Mouse (Mus musculus) midbrain, embryonic 16.5 days (tissue): ENCODE results near the gene 1700113H08Rik. TPM values are rescaled to one million over a fixed set of nuclear protein-coding genes. Genes with fewer than 3 reads are reported as not detected.

Source experiments
- ATAC-seq: fragments of 200-750 bp; cut with Nextera tagmentation; 2 replicates; pipeline ENCODE4 v1.8.0; 2017; ENCODE audit warnings: moderate TSS enrichment
- H3K27ac ChIP-seq: fragments of 300-500 bp; sonication (generic); 2 replicates; pipeline ENCODE4 v1.5.1; 2014; ENCODE audit warnings: mild to moderate bottlenecking, low read length, mixed read lengths
- H3K27me3 ChIP-seq: fragments of 300-500 bp; sonication (generic); 2 replicates; pipeline ENCODE4 v1.6.1; 2014; ENCODE audit warnings: low read depth, low read length, mixed read lengths; ENCODE audit not compliant: control insufficient read depth, insufficient read depth
- H3K36me3 ChIP-seq: fragments of 300-500 bp; sonication (generic); 2 replicates; pipeline ENCODE4 v1.6.1; 2014; ENCODE audit warnings: mild to moderate bottlenecking, low read length, moderate library complexity, mixed read lengths; ENCODE audit not compliant: control insufficient read depth, insufficient read depth
- H3K4me1 ChIP-seq: fragments of 300-500 bp; sonication (generic); 2 replicates; pipeline ENCODE4 v1.6.1; 2014; ENCODE audit warnings: mild to moderate bottlenecking, low read length, mixed read lengths; ENCODE audit not compliant: control insufficient read depth, insufficient read depth
- H3K4me2 ChIP-seq: fragments of 300-500 bp; sonication (generic); 2 replicates; pipeline ENCODE4 v1.6.1; 2014; ENCODE audit warnings: mild to moderate bottlenecking, low read length, mixed read lengths
- H3K4me3 ChIP-seq: fragments of 300-500 bp; sonication (generic); 2 replicates; pipeline ENCODE4 v1.5.1; 2014; ENCODE audit warnings: low read depth, mild to moderate bottlenecking, low read length, moderate library complexity, mixed read lengths
- H3K9ac ChIP-seq: fragments of 300-500 bp; sonication (generic); 2 replicates; pipeline ENCODE4 v1.6.1; 2014; ENCODE audit warnings: low read depth, low read length, mixed read lengths
- H3K9me3 ChIP-seq: fragments of 300-500 bp; sonication (generic); replicated peaks from 2 replicates; pipeline ENCODE4 v1.6.1; 2014; ENCODE audit warnings: mild to moderate bottlenecking, low read length, mixed read lengths; ENCODE audit not compliant: control insufficient read depth, poor library complexity, severe bottlenecking
- WGBS: fragments of 180-500 bp; shearing (Covaris S2); extraction: QIAGEN DNeasy Blood & Tissue Kit; methylation state at CpG from one replicate; pipeline ENCODE4 v1.1.7; 2014; 5-methylcytosine and 5-hydroxymethylcytosine counted together
- polyA plus RNA-seq: library from polyadenylated mRNA; unstranded; fragments of >200 nt; fragmentation: Nextera tagmentation; extraction: Ambion mirVana; gene quantifications from 2 replicates; pipeline ENCODE4 v1.2.1, GENCODE M21; 2015

The 1700113H08Rik gene
- polyA plus RNA-seq, 1 experiment from 2014 or later = 0.40 TPM

GRCm38 (mm10) chr10:87098722-87099121 lies 40.9 kb downstream of the 1700113H08Rik start:
- no peaks in the 10 kb centered on the region for H3K36me3 ChIP-seq
- H3K4me1 ChIP-seq = peaks cover 7% of the 10 kb centered on the region
- WGBS = 56% methylated on average over 6 of the region's 6 CpGs
- no peak overlapping the region for H3K9ac ChIP-seq
- no peak for ATAC-seq
- no peaks in the 10 kb centered on the region for H3K27me3 ChIP-seq
- H3K9me3 ChIP-seq = no peaks in the 10 kb centered on the region
- no peak overlapping the region for H3K4me2 ChIP-seq
- no peak overlapping the region for H3K27ac ChIP-seq
- H3K4me3 ChIP-seq = no peak overlapping the region

DNA sequence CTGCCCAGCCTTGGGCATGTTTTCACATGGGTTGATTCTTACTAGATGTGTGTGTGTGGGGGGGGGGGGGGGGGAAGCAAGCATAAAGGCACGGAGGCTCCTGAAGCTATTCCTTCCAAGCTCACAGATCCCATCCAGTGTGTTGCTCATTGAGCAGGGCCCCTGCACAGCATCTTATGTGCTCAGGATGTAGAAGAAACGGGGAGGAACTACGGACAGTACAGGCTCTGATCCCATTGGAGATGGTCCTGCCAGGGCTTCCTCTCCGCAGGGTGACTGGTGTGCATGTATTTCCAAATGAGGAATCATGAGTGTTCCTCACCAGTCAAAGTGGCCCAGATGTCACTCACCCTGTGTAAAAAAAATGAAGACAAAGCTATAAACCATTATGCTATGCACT lies 42.8 kb downstream of the 1700113H08Rik start:
- no peaks in the 10 kb centered on the region for H3K9me3 ChIP-seq
- H3K36me3 ChIP-seq = no peaks in the 10 kb centered on the region
- no peak for ATAC-seq
- H3K4me2 ChIP-seq = no peak overlapping the region
- H3K4me3 ChIP-seq = no peak overlapping the region
- no peak overlapping the region for H3K27ac ChIP-seq
- no peak overlapping the region for H3K9ac ChIP-seq
- peaks cover 7% of the 10 kb centered on the region for H3K4me1 ChIP-seq
- WGBS = 43% methylated on average over 4 of the region's 4 CpGs
- no peaks in the 10 kb centered on the region for H3K27me3 ChIP-seq

DNA sequence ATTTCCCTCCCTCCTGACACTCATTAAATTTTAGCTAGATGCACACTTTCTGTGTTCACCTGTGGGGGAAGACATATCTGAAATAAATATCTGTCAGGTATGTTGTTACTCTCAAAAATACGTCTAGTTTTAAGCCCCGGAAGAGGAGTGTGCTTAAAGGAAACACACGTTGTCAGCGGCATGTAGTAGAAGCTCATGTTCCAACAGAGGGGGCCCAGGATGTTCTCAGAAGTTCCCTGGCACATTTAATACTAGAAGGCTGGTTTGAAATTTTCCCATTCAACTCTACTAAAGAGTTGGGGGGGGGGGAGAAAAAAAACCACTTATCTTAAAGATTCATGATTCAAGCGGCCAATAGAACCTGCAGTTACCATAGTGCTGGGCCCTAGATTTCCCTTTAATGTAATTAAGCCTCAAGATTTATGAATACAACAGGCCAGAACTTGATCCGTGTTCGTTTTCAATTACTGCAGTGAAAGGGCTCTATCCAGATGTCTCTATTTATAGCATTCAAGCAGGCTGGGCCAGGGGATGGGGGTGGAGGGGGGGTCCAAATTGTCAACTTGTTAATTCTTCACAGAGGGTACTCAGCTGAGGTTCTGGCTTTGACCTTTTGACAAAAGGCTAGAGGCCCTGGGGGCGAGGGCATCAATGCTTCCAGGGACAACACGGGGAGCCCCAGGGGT lies 43.6 kb downstream of the 1700113H08Rik start:
- H3K27ac ChIP-seq = no peak overlapping the region
- ATAC-seq = peak; percentile 49; the same call in 1 of the 2 replicates

GRCm38 (mm10) chr10:87101951-87102320 lies 44.1 kb downstream of the 1700113H08Rik start:
- H3K27ac ChIP-seq = no peak overlapping the region
- H3K4me2 ChIP-seq = no peak overlapping the region
- WGBS = 9% methylated on average over 3 of the region's 3 CpGs
- no peak overlapping the region for H3K9ac ChIP-seq
- no peak overlapping the region for H3K4me3 ChIP-seq
- no peak for ATAC-seq
- no peaks in the 10 kb centered on the region for H3K27me3 ChIP-seq
- no peaks in the 10 kb centered on the region for H3K36me3 ChIP-seq
- no peaks in the 10 kb centered on the region for H3K9me3 ChIP-seq
- H3K4me1 ChIP-seq = peaks cover 7% of the 10 kb centered on the region

More for the DNA sequence above, 43.6 kb downstream of the 1700113H08Rik start:
- H3K4me1 ChIP-seq = peaks cover 7% of the 10 kb centered on the region
- no peaks in the 10 kb centered on the region for H3K9me3 ChIP-seq
- WGBS = 11% methylated on average over 9 of the region's 9 CpGs
- no peak overlapping the region for H3K4me2 ChIP-seq
- no peaks in the 10 kb centered on the region for H3K36me3 ChIP-seq
- no peaks in the 10 kb centered on the region for H3K27me3 ChIP-seq
- H3K9ac ChIP-seq = no peak overlapping the region
- H3K4me3 ChIP-seq = no peak overlapping the region

- 12% methylated on average over 13 of the region's 13 CpGs for WGBS
- Histone ChIP-seq H3K9ac (no peak overlapping the region), H3K27ac (no peak overlapping the region), H3K4me3 (no peak overlapping the region), H3K4me1 (peaks cover 10% of the 10 kb centered on the region), H3K4me2 (no peak overlapping the region), H3K36me3 (no peaks in the 10 kb centered on the region), H3K27me3 (no peaks in the 10 kb centered on the region), H3K9me3 (no peaks in the 10 kb centered on the region)
- no peak for ATAC-seq
Observed at GRCm38 (mm10) chr10:87102455-87102854, 44.6 kb downstream of the 1700113H08Rik start.

- Histone ChIP-seq H3K36me3 (no peaks in the 10 kb centered on the region), H3K9me3 (no peaks in the 10 kb centered on the region), H3K4me1 (peaks cover 14% of the 10 kb centered on the region), H3K27me3 (no peaks in the 10 kb centered on the region), H3K4me3 (no peak overlapping the region), H3K27ac (no peak overlapping the region), H3K4me2 (no peak overlapping the region), H3K9ac (no peak overlapping the region)
- no peak for ATAC-seq
- 66% methylated on average over 8 of the region's 8 CpGs for WGBS
Observed at GRCm38 (mm10) chr10:87103286-87103685, 45.4 kb downstream of the 1700113H08Rik start.

GRCm38 (mm10) chr10:87107565-87108297 lies 49.9 kb downstream of the 1700113H08Rik start:
- H3K27me3 ChIP-seq = no peaks in the 10 kb centered on the region
- no peak for ATAC-seq
- H3K9me3 ChIP-seq = no peaks in the 10 kb centered on the region
- no peaks in the 10 kb centered on the region for H3K36me3 ChIP-seq
- no peak overlapping the region for H3K9ac ChIP-seq
- H3K4me3 ChIP-seq = no peak overlapping the region
- no peak overlapping the region for H3K4me2 ChIP-seq
- H3K27ac ChIP-seq = no peak overlapping the region
- 66% methylated on average over 9 of the region's 9 CpGs for WGBS
- H3K4me1 ChIP-seq = peaks cover 6% of the 10 kb centered on the region; the same call in 1 of the 2 replicates

DNA sequence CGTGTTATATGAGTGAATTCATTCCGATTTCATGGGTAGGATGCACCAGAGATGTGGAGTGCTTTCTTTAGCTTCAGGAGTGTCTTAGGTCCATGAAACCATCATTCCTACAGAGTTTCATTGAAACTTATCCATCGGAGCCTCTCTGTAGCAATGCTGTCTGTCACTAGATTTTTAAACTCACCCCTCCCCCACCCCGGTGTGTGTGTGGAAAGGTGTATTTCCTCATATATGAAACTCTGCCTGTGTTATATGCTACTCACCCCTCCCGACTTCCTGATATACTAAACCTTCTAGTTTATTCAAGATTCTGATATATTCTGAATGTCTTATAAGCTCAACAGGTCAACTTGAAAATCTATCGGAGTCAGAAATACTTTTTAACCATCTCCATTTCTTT lies 50.5 kb downstream of the 1700113H08Rik start:
- no peaks in the 10 kb centered on the region for H3K36me3 ChIP-seq
- WGBS = 93% methylated on average over 6 of the region's 6 CpGs
- H3K9me3 ChIP-seq = no peaks in the 10 kb centered on the region
- no peaks in the 10 kb centered on the region for H3K27me3 ChIP-seq
- no peak overlapping the region for H3K4me3 ChIP-seq
- peaks cover 6% of the 10 kb centered on the region; the same call in 1 of the 2 replicates for H3K4me1 ChIP-seq
- no peak overlapping the region for H3K9ac ChIP-seq
- ATAC-seq = no peak
- no peak overlapping the region for H3K4me2 ChIP-seq
- H3K27ac ChIP-seq = no peak overlapping the region

DNA sequence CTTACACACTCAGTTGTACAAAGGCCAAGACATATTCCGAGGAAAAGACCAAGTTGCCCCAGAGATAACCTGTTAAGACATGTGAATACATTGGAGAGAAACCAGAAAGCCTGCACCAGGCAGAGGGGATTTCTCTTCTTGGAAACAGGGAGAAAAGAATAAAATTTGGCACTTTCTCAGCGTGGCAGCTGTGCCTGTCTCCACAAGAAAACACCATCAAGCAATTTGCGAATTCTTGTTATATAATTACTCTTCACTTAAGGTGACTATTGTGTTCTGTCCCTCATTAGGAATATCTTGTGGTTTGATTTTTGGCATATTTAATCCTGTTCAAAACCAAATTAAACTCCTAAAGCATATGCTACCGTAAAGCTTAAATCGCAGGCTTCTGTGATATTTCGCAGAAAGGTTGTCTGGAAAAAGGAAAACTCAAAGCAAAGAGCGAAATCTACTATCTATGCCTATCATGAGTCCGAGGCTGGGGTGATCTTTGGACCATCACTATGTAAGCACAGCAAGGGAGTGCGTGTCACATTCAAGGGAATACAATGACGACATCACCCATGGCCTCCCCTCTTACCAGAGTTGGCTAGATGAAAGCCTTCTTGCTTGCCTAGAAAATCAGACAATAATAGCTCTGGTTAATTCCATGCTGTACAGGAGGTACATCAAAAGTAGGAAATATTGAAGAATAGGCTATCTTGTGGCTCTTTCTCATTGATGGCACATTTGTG lies 51.4 kb downstream of the 1700113H08Rik start:
- no peak overlapping the region for H3K4me3 ChIP-seq
- no peak overlapping the region for H3K9ac ChIP-seq
- no peak overlapping the region for H3K27ac ChIP-seq
- no peak overlapping the region for H3K4me2 ChIP-seq
- H3K4me1 ChIP-seq = peaks cover 6% of the 10 kb centered on the region; the same call in 1 of the 2 replicates
- no peak for ATAC-seq
- 70% methylated on average over 10 of the region's 10 CpGs for WGBS
- H3K9me3 ChIP-seq = no peaks in the 10 kb centered on the region
- no peaks in the 10 kb centered on the region for H3K36me3 ChIP-seq
- no peaks in the 10 kb centered on the region for H3K27me3 ChIP-seq
